Mouse (Mus musculus) kidney, adult 9 months (tissue): ENCODE data around the gene Cct6b.
"Not testable (repeated sequence)": the region's sequence is repeated elsewhere in the genome, so short reads cannot be mapped to it uniquely, and the experiment has no call there.

ENCODE experiments used
- DNase-seq: peaks from one replicate; pipeline ENCODE4 v3.0.0; 2022

Gene Cct6b

GRCm38 (mm10) chr11:82699865-82700410 is 64.2 kb downstream of the Cct6b start:
- DNase-seq = no peak

- DNase-seq = no peak
These were observed 68.2 kb downstream of the Cct6b start for GRCm38 (mm10) chr11:82695930-82696329.

- DNase-seq = not testable (repeated sequence)
These were observed 69.2 kb downstream of the Cct6b start for GRCm38 (mm10) chr11:82694947-82695346.

- DNase-seq = no peak
These were observed 71.5 kb downstream of the Cct6b start for GRCm38 (mm10) chr11:82692668-82693067.

- DNase-seq = no peak
These were observed 73.6 kb downstream of the Cct6b start for GRCm38 (mm10) chr11:82690476-82690875.

GRCm38 (mm10) chr11:82687668-82688067 is 76.5 kb downstream of the Cct6b start:
- DNase-seq = no peak

GRCm38 (mm10) chr11:82684676-82685075 is 79.4 kb downstream of the Cct6b start:
- DNase-seq = peak; percentile 24

- DNase-seq = no peak
These were observed 80.2 kb downstream of the Cct6b start for GRCm38 (mm10) chr11:82683765-82684505.

- no peak for DNase-seq
These were observed 85.6 kb downstream of the Cct6b start for GRCm38 (mm10) chr11:82678561-82678960.
